Mouse (Mus musculus): ENCODE measurements at regions not wholly inside any gene's neighbourhood (a gene's known extent, or its start where the extent isn't known, plus 50 kb on each side); places are given as distances from the start of the nearest gene placed in this dataset.

DNA sequence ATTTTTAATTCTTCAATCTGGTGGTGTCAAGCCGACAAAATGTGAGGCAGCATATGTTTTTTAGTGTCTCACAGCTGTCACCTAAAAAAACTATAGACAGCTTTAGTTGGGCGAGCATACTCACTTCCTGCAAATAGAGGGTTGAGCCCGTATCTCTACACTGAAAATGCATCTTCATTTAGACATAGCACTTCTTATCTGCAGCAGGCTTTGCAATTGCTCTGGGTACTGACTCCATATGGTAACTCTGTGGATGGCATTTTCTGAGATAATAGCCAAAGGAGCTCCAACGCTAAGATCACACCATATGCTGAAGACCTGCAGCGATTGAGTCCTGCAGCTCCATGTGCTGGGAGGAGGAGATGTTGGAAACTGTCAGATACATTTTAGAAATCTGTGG lies 49.8 kb upstream of the Grm8 start:
- intact Hi-C loops (cut with DNase I), result no loop called here
- peak; percentile 18 to 55 for DNase-seq (ENCODE audit: low spot score in 2 of 2)
